Mouse (Mus musculus) NIH3T3 (cell line): ENCODE data around the gene Erfe.

Source experiments
- DNase-seq: peaks from one replicate; pipeline ENCODE4 v3.0.0-alpha.2; 2012; ENCODE audit warnings: low read depth

Erfe gene

GRCm38 (mm10) chr1:91373414-91373835 lies 7.2 kb downstream of the Erfe start:
- DNase-seq = no peak

- DNase-seq = peak; percentile 92
These were observed 14.3 kb downstream of the Erfe start for GRCm38 (mm10) chr1:91380453-91381090.

- no peak for DNase-seq
These were observed 14.9 kb downstream of the Erfe start for GRCm38 (mm10) chr1:91381091-91381471.

GRCm38 (mm10) chr1:91390369-91390768 lies 24.1 kb downstream of the Erfe start:
- DNase-seq = no peak

GRCm38 (mm10) chr1:91397927-91398259 lies 31.7 kb downstream of the Erfe start:
- DNase-seq = peak; percentile 50

GRCm38 (mm10) chr1:91398260-91399062 lies 32.2 kb downstream of the Erfe start, which contains the start of gene Ilkap:
Gene Ilkap (minus strand): TSS chr1:91398815.
- peak; percentile 97 for DNase-seq

GRCm38 (mm10) chr1:91404976-91405375 lies 38.7 kb downstream of the Erfe start:
- DNase-seq = peak; percentile 45

GRCm38 (mm10) chr1:91405406-91406169 lies 39.4 kb downstream of the Erfe start:
- DNase-seq = no peak

- no peak for DNase-seq
These were observed 41.6 kb downstream of the Erfe start for GRCm38 (mm10) chr1:91407819-91408218.

GRCm38 (mm10) chr1:91411631-91412285 lies 45.5 kb downstream of the Erfe start:
- DNase-seq = no peak

GRCm38 (mm10) chr1:91412286-91413029 lies 46.2 kb downstream of the Erfe start:
- no peak for DNase-seq

GRCm38 (mm10) chr1:91413030-91413506 lies 46.8 kb downstream of the Erfe start:
- peak; percentile 96 for DNase-seq

GRCm38 (mm10) chr1:91413536-91413897 lies 47.3 kb downstream of the Erfe start:
- DNase-seq = no peak

GRCm38 (mm10) chr1:91413898-91414594 lies 47.8 kb downstream of the Erfe start, which contains the start of gene Hes6:
Gene Hes6 (minus strand): TSS chr1:91414038.
- peak; percentile 84 for DNase-seq

- no peak for DNase-seq
These were observed 48.7 kb downstream of the Erfe start for GRCm38 (mm10) chr1:91414903-91415302.

GRCm38 (mm10) chr1:91415311-91415710 lies 49.1 kb downstream of the Erfe start:
- no peak for DNase-seq

GRCm38 (mm10) chr1:91417991-91418390 lies 51.8 kb downstream of the Erfe start:
- DNase-seq = no peak

GRCm38 (mm10) chr1:91419862-91420600 lies 53.8 kb downstream of the Erfe start:
- DNase-seq = no peak

GRCm38 (mm10) chr1:91420601-91421065 lies 54.4 kb downstream of the Erfe start:
- no peak for DNase-seq
